Mouse (Mus musculus) Muller cell, postnatal 12 days (primary cell): ENCODE data around the gene Slc26a9.
A peak's percentile ranks its signal among the peaks of the same experiment; 100 is the strongest.

Experiments
- DNase-seq: peaks from one replicate; pipeline ENCODE4 v3.0.0-alpha.2; 2015; ENCODE audit errors: inconsistent ontology term

Slc26a9 gene

GRCm38 (mm10) chr1:131743868-131744464, at the start of gene Slc26a9:
Slc26a9 (plus strand) TSS chr1:131744022.
- no peak for DNase-seq

GRCm38 (mm10) chr1:131695308-131695707, 48.5 kb upstream of the Slc26a9 start:
- DNase-seq: no peak

DNA sequence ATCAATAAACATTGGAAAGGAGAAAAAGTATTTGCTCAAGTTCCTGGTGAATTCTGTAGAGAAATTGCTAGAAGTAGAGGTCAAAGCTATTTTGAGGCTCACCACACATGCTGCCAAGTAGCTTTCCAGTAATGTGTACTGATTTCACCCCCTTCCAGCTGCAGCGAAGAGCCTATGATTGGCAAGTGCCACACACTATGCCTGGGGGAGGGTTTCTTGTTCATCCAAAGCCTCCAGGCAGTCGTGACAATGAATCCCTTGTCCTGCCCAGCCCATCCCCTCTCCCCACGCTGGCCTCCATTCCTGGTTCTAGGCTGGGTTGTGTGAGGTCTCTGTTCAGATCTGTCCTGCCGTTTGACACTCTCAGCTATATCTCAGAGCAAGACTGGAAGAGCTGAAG, 47.5 kb upstream of the Slc26a9 start:
- DNase-seq: peak; percentile 79

- DNase-seq: no peak
Observed at GRCm38 (mm10) chr1:131698770-131699169, 45.1 kb upstream of the Slc26a9 start.

DNA sequence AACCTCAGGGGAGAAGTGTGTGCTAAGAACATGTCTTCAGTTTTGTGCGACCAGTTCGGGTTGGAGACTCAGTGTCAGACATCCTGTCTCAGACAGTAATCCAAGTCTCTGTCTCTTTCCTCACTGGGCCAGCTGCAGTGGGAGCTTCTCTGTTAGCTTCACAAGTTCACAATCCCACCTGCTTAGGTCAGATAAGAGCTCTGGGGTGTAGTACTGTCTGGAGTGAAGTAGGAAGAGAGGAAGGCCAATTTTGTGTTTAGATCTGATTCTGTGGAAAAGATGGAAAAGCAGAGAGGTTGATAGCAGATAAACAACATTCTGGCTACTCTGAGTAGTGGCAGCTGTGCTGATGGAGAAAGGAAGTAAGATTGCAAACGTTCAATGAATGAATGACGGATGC, 44.2 kb upstream of the Slc26a9 start:
- DNase-seq: no peak

DNA sequence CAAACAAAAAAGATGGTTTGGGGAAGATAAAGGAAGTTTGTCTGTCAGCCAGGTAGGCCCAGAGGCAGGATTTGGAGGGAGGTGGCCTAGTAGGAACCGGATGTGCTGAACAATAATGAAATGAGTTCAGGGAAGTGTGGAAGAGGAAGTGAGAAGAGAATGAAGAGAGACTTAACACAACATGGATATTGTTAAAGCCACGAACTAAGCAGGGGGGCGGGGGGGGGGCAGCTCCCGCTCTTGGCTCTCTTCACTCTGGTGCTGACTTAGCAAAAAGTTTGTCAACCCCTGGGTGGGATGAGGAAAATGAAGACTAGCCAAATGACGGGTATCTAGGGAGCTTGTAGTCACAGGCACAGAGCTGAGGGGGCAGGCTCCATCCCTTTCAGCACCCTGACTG, 43.4 kb upstream of the Slc26a9 start:
- DNase-seq: no peak

- DNase-seq: no peak
Observed at GRCm38 (mm10) chr1:131701391-131701790, 42.4 kb upstream of the Slc26a9 start.

GRCm38 (mm10) chr1:131702094-131702766, 41.6 kb upstream of the Slc26a9 start:
- DNase-seq: no peak

DNA sequence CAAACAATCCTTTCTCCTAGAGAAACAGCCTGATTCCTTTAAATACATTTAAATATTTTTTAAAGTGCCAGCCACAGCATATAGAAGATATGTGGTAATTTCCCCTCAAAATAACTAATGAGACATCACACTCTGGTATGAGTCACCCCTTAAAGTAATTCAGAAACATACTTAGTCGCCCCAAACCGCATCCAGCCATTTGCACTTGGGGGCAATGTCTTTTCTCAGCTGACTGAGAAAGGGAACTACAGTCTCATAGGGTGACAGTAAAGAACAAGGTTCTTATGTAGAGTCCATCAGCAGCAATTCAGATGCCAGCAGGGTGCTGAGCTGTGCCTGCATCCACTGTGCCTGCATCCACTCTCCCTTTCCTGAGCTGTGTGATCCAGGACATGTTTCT, 40.3 kb upstream of the Slc26a9 start:
- no peak for DNase-seq

DNA sequence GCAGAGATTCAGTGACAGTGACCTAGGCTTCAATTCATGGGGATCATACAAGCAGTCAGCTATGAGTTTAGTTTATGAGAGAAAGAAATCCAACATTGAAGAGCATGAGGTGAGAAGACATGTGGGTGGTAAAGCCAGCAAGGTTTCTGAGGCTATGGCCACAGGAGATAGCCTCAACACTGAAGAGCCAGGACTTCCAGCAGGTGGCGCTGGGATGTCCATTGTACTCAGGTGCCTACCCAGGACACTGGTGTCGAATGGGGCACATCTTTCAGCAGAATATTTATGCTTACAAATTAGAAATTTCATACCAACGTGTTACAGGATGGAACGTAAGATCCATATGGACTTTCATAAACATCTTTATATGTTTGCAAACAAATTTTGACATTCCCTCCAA, 35.5 kb upstream of the Slc26a9 start:
- DNase-seq: no peak

- DNase-seq: no peak
Observed at GRCm38 (mm10) chr1:131711518-131711917, 32.3 kb upstream of the Slc26a9 start.

DNA sequence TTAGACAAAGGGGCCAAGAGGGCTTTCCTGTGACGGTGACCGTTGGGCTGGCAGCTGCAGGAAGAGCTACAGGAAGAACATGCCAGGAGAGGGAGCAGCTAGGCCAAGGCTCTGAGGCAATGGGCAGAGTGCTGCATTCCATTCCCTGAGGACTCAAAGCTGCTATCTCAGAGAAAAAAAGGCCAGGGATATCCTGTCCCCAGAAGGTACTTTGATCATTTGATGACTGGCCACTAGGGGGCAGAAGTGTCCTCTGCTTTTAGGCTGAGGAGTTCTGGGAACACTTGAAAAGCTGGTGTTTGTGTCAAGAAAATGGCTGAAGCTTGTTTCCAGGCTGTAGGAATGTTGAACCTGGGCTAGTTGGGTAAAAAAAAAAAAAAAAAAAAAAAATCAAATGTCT, 31.4 kb upstream of the Slc26a9 start:
- DNase-seq: peak; percentile 83

- DNase-seq: peak; percentile 86
Observed at GRCm38 (mm10) chr1:131714388-131715337, 29.2 kb upstream of the Slc26a9 start.

DNA sequence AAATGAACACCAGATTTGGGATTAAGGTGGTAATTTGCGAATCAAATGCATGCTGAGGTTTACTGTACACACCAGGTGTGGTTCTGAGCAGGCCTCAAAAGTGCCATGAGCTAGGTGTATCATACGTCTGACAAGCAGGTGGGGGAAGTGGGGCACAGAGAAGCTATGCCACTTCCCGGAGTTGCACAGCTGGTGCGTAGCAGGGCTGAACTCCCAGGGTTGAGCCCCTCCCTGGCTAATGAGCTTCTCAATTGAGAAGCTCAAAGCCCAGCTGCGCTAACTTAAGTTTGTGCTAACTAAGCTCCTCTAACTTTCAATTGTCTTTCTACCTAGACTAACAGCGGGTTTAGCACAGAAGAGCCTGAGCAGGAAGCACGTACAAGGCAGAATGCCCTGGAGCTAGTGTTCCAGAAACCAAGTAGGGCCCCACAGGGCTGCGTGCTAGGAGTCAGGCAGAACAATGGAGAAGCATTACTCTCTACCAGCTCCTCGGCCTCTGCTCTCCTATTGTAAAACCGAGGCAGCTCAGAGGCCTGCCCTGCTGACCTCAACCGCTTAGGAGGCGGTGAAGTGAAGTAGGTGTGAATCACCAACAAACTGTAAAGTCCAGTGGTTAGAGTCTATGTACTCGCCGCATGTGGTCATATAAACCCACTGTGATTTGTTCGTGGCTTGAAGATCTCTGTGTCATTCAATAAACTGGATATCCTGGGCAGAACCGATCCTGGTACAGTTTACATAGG, 24.7 kb upstream of the Slc26a9 start:
- no peak for DNase-seq

- no peak for DNase-seq
Observed at GRCm38 (mm10) chr1:131721989-131722388, 21.8 kb upstream of the Slc26a9 start.

DNA sequence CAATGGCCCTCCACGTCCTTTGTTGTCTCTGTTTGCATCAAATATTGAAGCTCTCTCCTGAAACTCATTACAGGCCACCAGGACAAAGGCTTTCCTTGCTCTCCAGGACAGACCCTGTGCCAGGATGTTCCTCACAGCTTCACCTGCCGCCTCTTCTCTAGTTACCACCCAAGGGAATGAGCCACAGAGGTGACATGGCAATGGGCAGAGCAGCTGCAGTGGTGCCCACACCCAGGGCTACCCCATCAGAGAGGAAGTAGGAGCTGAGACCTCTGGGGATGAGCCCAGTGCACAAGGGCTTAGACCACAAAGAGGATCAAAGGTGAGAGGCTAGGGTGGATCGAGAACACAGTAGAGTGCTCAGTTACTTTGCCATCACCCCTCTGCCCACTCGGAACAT, 20.3 kb upstream of the Slc26a9 start:
- no peak for DNase-seq

GRCm38 (mm10) chr1:131726586-131726985, 17.2 kb upstream of the Slc26a9 start:
- DNase-seq: no peak

DNA sequence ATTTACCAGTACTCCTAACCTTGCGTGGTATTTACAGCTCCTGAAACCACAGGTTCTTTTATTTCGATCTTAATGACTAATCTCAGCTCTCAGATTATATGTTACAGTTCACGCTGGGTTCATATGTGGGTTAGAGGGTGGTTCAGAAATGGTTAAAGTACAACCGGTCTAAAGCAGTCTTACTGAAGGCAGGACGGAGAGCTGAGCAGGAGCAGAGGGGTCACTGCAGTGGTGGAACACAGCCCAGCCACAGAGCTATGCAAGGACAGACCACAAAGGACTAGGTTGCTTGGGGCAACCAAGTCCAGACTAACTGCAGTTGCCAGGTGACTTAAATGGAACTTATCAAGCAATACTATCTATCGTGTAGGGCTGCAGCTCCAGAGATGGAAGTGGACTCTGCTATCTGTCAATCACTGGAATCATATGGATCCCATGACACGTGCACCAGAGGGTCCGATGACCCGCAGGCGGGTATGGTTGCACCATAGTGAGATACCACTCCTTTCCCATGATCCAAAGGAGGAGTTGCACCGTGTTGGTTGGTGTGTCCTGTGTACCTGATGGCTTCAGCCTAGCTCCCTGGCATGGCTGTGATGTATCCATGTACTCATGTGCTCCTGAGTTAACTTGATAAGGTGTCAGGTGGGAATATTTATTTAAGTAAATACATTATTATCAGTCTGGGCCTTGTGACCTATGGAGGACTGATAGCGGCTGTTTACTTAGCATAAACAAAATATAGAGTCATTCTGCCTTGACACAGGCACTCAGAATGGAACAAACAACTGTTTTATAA, 13.0 kb upstream of the Slc26a9 start:
- DNase-seq: no peak

DNA sequence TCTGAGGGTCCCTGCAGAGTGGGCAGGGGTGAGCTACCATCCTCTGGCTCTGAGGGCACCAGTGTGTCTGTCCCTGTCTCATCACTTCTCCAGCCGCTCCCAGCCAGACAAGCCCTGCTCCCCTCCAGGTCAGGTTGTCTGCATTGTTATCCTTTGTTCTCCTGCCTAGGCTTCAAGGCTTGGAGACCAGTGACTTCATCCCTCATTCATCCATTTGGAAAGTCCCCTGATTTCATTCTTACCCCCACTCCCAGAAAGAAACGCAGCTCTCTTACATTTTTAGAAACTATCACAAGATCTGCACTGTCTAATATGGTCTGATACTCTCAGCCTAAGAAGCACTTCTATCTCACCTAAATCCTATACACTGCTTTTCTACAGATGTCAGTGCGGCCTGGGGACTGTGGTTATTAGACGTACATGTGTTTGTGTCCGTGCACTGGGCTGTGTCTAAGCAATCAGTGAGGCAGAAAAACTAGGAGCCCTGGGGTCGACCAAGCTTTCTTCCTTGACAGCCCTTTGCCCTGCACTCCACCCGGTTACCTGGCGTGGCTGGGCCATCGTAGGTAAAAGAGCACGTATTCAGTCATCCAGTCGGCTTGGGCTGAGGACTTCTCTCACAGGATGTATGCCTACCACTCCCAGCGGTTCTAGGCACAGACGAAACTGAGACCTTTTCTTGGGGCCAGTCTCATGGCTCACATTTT, 10.2 kb upstream of the Slc26a9 start:
- DNase-seq: peak; percentile 57

- DNase-seq: no peak
Observed at GRCm38 (mm10) chr1:131734657-131735273, 9.1 kb upstream of the Slc26a9 start.
